Mouse (Mus musculus): ENCODE data around the gene Hmbs. TPM values are rescaled to one million over a fixed set of nuclear protein-coding genes. Genes with fewer than 3 reads are reported as not detected.
"Not testable (repeated sequence)": the region's sequence is repeated elsewhere in the genome, so short reads cannot be mapped to it uniquely, and the experiment has no call there.

Hmbs gene
- polyA plus RNA-seq, 1 experiment: 80.3 TPM

DNA sequence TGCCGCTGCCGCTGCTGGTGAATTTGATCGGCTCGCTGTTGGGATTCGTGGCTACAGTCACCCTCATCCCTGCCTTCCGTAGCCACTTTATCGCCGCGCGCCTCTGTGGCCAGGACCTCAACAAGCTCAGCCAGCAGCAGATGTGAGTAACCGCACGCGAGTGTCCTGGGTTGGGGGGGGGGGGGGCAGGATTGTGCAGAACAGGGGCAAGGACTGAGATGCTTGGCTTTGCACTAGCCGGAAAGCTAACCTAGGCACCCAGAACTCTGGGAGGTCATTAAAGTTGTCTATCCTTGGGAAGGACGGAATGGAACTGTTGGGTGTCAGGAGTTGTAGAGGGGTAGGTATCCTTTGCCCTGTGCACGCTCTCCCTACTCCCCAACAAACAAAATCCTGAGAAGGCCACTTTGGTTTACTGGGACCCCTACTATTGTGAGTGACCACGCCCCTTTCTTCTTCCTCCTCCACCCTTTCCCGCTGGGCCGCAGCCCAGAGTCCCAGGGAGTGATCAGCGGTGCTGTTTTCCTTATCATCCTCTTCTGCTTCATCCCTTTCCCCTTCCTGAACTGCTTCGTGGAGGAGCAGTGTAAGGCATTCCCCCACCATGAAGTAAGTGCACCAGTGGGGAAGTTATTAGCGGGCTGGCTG, 16.8 kb downstream of the Hmbs start:
- no peak for TF ChIP-seq POLR2A (IDR thresholded peaks at IDR 0.05; ENCODE audit: insufficient read depth, low read length)
- TF ChIP-seq EP300 (IDR thresholded peaks at IDR 0.05; ENCODE audit: insufficient read depth, low read depth, low read length): no peak
- TF ChIP-seq CTCF (IDR thresholded peaks at IDR 0.05; ENCODE audit: low read depth, low read length): no peak
- Histone ChIP-seq H3K9ac (ENCODE audit: low read depth, poor library complexity, severe bottlenecking) (peak overlapping the region; percentile 79), H3K4me3 (ENCODE audit: low read depth, low read length) (peak overlapping the region; percentile 72), H3K27me3 (ENCODE audit: control insufficient read depth, insufficient read depth, low read length, poor library complexity, severe bottlenecking) (no peaks in the 10 kb centered on the region), H3K9me3 (replicated peaks; ENCODE audit: control insufficient read depth, insufficient read depth, low read length, poor library complexity, severe bottlenecking) (no peaks in the 10 kb centered on the region), H3K36me3 (ENCODE audit: control insufficient read depth, insufficient read depth, low read length, poor library complexity, severe bottlenecking) (peaks cover 6% of the 10 kb centered on the region; the same call in 1 of the 2 replicates), H3K27ac (ENCODE audit: insufficient read depth, low read length) (peak overlapping the region; percentile 31), H3K4me1 (ENCODE audit: control insufficient read depth, insufficient read depth, low read length) (no peaks in the 10 kb centered on the region)

GRCm38 (mm10) chr9:44326371-44327063, 17.5 kb downstream of the Hmbs start:
- Histone ChIP-seq H3K9ac (ENCODE audit: low read depth, poor library complexity, severe bottlenecking) (peak overlapping the region; percentile 79), H3K9me3 (replicated peaks; ENCODE audit: control insufficient read depth, insufficient read depth, low read length, poor library complexity, severe bottlenecking) (no peaks in the 10 kb centered on the region), H3K4me3 (ENCODE audit: low read depth, low read length) (peak overlapping the region; percentile 72), H3K4me1 (ENCODE audit: control insufficient read depth, insufficient read depth, low read length) (no peaks in the 10 kb centered on the region), H3K27me3 (ENCODE audit: control insufficient read depth, insufficient read depth, low read length, poor library complexity, severe bottlenecking) (no peaks in the 10 kb centered on the region), H3K27ac (ENCODE audit: insufficient read depth, low read length) (peak overlapping the region; percentile 31), H3K36me3 (ENCODE audit: control insufficient read depth, insufficient read depth, low read length, poor library complexity, severe bottlenecking) (peaks cover 3% of the 10 kb centered on the region; the same call in 1 of the 2 replicates)
- no peak for TF ChIP-seq POLR2A (IDR thresholded peaks at IDR 0.05; ENCODE audit: insufficient read depth, low read length)
- no peak for TF ChIP-seq CTCF (IDR thresholded peaks at IDR 0.05; ENCODE audit: low read depth, low read length)
- no peak for TF ChIP-seq EP300 (IDR thresholded peaks at IDR 0.05; ENCODE audit: insufficient read depth, low read depth, low read length)

DNA sequence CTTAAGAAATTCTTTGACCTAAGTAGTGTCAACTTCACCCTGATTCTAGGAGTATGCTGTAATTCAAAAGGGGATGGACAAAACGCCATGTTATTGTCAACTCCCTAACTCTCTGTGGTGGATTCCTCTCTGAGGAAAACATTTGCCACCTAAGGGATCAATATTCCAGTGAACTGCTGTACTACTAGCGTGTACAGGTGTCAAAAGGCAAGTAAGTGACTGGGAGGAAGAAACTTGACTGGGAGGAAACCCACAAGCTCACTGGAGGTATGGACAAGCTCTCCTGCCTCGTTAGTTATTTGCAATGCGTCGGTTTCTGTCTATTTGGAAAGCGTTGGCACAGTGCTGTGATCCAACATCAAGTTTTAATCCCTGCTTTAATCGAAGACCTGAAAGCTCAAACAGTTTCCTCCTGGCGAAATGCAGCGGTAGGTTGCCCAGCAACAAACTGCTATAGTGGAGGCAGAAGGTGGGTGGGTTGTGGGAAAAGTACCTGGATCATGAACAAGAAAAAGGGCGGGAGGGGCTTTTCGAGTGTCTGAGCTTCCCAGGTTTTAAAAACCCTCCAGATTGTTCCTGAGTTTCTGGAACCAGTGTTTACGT, 18.2 kb downstream of the Hmbs start, which contains the start of gene Dpagt1:
TSS of gene Dpagt1 (plus strand) at position 252 of the 603 bp plus-strand sequence.
- peak within 1 kb of the TSS; percentile 72 for H3K4me3 ChIP-seq (ENCODE audit: low read depth, low read length)
- TF ChIP-seq EP300 (IDR thresholded peaks at IDR 0.05; ENCODE audit: insufficient read depth, low read depth, low read length) (no peak), CTCF (IDR thresholded peaks at IDR 0.05; ENCODE audit: low read depth, low read length) (no peak), POLR2A (IDR thresholded peaks at IDR 0.05; ENCODE audit: insufficient read depth, low read length) (no peak)
- peaks cover 2% of the 10 kb centered on the region; the same call in 1 of the 2 replicates for H3K36me3 ChIP-seq (ENCODE audit: control insufficient read depth, insufficient read depth, low read length, poor library complexity, severe bottlenecking)
- no peaks in the 10 kb centered on the region for H3K9me3 ChIP-seq (replicated peaks; ENCODE audit: control insufficient read depth, insufficient read depth, low read length, poor library complexity, severe bottlenecking)
- H3K27me3 ChIP-seq (ENCODE audit: control insufficient read depth, insufficient read depth, low read length, poor library complexity, severe bottlenecking): no peaks in the 10 kb centered on the region
- peak within 1 kb of the TSS; percentile 31 for H3K27ac ChIP-seq (ENCODE audit: insufficient read depth, low read length)
- no peaks in the 10 kb centered on the region for H3K4me1 ChIP-seq (ENCODE audit: control insufficient read depth, insufficient read depth, low read length)
- peak within 1 kb of the TSS; percentile 79 for H3K9ac ChIP-seq (ENCODE audit: low read depth, poor library complexity, severe bottlenecking)

DNA sequence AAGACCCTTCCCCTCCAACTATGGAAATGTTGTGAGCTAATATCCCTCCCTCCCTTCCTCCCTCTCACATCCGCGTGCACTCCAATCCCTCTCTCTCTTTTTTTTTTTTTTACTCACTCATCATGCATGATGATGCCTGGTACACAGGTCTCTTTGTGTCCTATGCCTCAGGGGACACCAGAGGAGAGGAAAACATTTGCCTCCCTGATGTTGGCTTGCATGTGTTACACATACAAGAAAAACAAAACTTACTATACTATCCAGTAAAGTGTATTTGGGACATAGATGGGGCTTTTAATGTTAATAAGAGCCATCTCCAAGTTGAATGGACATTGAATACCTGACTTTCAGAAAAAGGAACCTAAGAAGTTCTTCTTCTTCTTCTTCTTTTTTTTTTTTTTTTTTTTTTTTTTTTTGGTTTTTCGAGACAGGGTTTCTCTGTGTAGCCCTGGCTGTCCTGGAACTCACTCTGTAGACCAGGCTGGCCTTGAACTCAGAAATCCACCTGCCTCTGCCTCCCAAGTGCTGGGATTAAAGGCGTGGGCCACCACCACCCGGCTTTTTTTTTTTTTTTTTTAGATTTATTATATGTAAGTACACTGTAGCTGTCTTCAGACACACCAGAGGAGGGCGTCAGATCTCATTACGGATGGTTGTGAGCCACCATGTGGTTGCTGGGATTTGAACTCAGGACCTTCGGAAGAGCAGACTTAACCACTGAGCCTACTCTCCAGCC, 18.8 kb downstream of the Hmbs start:
- H3K27ac ChIP-seq (ENCODE audit: insufficient read depth, low read length): 0 out of 2 replicates have a peak overlapping the region, but pooled peaks have one; percentile 31
- peak overlapping the region; percentile 79; the same call in 1 of the 2 replicates for H3K9ac ChIP-seq (ENCODE audit: low read depth, poor library complexity, severe bottlenecking)
- H3K4me3 ChIP-seq (ENCODE audit: low read depth, low read length): not testable (repeated sequence)

DNA sequence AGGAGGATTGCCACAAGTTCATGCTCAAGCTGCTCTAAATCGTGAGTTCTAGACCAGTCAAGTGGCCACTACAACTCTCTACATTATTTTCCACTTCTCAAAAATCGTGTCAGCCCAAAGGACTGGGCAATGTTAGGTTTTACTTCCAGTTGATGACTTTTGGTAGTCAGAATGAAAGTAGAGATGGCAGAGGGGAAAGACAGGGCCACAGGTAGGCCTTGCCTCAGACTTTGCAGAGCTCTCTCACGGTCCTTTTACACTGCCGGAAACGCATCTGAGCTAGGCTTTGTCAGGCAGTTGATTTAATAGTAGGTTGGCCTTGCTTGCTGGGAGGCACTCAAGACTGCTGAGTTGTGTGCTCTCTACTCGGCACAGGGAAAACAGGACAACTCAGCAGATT, 19.9 kb downstream of the Hmbs start:
- H3K27ac ChIP-seq (ENCODE audit: insufficient read depth, low read length): no peak overlapping the region
- no peaks in the 10 kb centered on the region for H3K4me1 ChIP-seq (ENCODE audit: control insufficient read depth, insufficient read depth, low read length)
- TF ChIP-seq CTCF (IDR thresholded peaks at IDR 0.05; ENCODE audit: low read depth, low read length) (no peak), POLR2A (IDR thresholded peaks at IDR 0.05; ENCODE audit: insufficient read depth, low read length) (no peak), EP300 (IDR thresholded peaks at IDR 0.05; ENCODE audit: insufficient read depth, low read depth, low read length) (no peak)
- no peaks in the 10 kb centered on the region for H3K36me3 ChIP-seq (ENCODE audit: control insufficient read depth, insufficient read depth, low read length, poor library complexity, severe bottlenecking)
- no peaks in the 10 kb centered on the region for H3K27me3 ChIP-seq (ENCODE audit: control insufficient read depth, insufficient read depth, low read length, poor library complexity, severe bottlenecking)
- H3K9me3 ChIP-seq (replicated peaks; ENCODE audit: control insufficient read depth, insufficient read depth, low read length, poor library complexity, severe bottlenecking): no peaks in the 10 kb centered on the region
- no peak overlapping the region for H3K4me3 ChIP-seq (ENCODE audit: low read depth, low read length)
- no peak overlapping the region for H3K9ac ChIP-seq (ENCODE audit: low read depth, poor library complexity, severe bottlenecking)

More for the DNA sequence above, 18.8 kb downstream of the Hmbs start:
- not testable (repeated sequence) for H3K4me1 ChIP-seq (ENCODE audit: control insufficient read depth, insufficient read depth, low read length); H3K9me3 ChIP-seq (replicated peaks; ENCODE audit: control insufficient read depth, insufficient read depth, low read length, poor library complexity, severe bottlenecking); H3K27me3 ChIP-seq (ENCODE audit: control insufficient read depth, insufficient read depth, low read length, poor library complexity, severe bottlenecking); H3K36me3 ChIP-seq (ENCODE audit: control insufficient read depth, insufficient read depth, low read length, poor library complexity, severe bottlenecking)

DNA sequence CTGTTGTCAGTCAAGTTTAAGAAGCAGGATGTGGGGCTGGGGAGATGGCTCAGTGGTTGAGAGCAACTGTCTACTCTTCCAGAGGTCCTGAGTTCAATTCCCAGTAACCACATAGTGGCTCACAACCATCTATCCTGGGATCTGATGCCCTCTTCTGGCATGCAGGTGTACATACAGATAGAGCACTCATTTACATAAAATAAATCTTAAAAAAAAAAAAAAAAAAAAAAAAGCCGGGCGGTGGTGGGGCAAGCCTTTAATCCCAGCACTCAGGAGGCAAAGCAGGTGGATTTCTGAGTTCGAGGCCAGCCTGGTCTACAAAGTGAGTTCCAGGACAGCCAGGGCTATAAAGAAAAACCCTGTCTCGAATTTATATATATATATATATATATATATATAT, 20.4 kb downstream of the Hmbs start:
- not testable (repeated sequence) for H3K9ac ChIP-seq (ENCODE audit: low read depth, poor library complexity, severe bottlenecking); H3K27me3 ChIP-seq (ENCODE audit: control insufficient read depth, insufficient read depth, low read length, poor library complexity, severe bottlenecking); H3K4me3 ChIP-seq (ENCODE audit: low read depth, low read length); H3K4me1 ChIP-seq (ENCODE audit: control insufficient read depth, insufficient read depth, low read length); H3K9me3 ChIP-seq (replicated peaks; ENCODE audit: control insufficient read depth, insufficient read depth, low read length, poor library complexity, severe bottlenecking); H3K27ac ChIP-seq (ENCODE audit: insufficient read depth, low read length); H3K36me3 ChIP-seq (ENCODE audit: control insufficient read depth, insufficient read depth, low read length, poor library complexity, severe bottlenecking)

Measured in ES-Bruce4 (cell line).